Mouse (Mus musculus) bone marrow, adult 2 months (tissue): Measurements from ENCODE around the gene Ccdc7b.

Experiments
- CTCF ChIP-seq: fragments of 200-500 bp; IDR thresholded peaks from 2 replicates; pipeline ENCODE4 v1.5.1; 2011; ENCODE audit warnings: low read length, control low read depth; ENCODE audit not compliant: control insufficient read depth, insufficient read depth
- POLR2A ChIP-seq: fragments of 200-500 bp; IDR thresholded peaks from 2 replicates; pipeline ENCODE4 v1.6.1; 2011; ENCODE audit warnings: low read depth, mild to moderate bottlenecking, control low read depth, low read length, borderline replicate concordance; ENCODE audit not compliant: control insufficient read depth

GRCm38 (mm10) chr8:129131561-129131960, 64.6 kb downstream of the Ccdc7b start, which contains the start of gene Gm10999:
- TF ChIP-seq CTCF (no peak), POLR2A (no peak)
